Mouse (Mus musculus) E14TG2a.4 (cell line): Measurements from ENCODE around the gene Arhgef16.
A peak's percentile ranks its signal among the peaks of the same experiment; 100 is the strongest.

Experiments used
- H3K27me3 ChIP-seq: 2 replicates; pipeline ENCODE4 v1.6.1; 2014; ENCODE audit warnings: low read length, control low read depth; ENCODE audit not compliant: insufficient read depth
- H3K36me3 ChIP-seq: 2 replicates; pipeline ENCODE4 v1.6.1; 2014; ENCODE audit warnings: low read length, control low read depth; ENCODE audit not compliant: insufficient read depth
- H3K4me1 ChIP-seq: replicated peaks from 2 replicates; pipeline ENCODE4 v1.6.1; 2014; ENCODE audit warnings: low read depth, low read length, control low read depth
- H3K4me3 ChIP-seq: replicated peaks from 2 replicates; pipeline ENCODE4 v1.5.1; 2014; ENCODE audit warnings: mild to moderate bottlenecking, low read length
- H3K9me3 ChIP-seq: 2 replicates; pipeline ENCODE4 v1.6.1; 2014; ENCODE audit warnings: low read length, control low read depth
- CTCF ChIP-seq: conservative IDR thresholded peaks from 2 replicates; pipeline ENCODE4 v1.5.1; 2014; ENCODE audit warnings: low read length
- NANOG ChIP-seq: IDR thresholded peaks from 2 replicates; pipeline ENCODE4 v1.6.1; 2014; ENCODE audit warnings: borderline replicate concordance, low read length, mixed read lengths
- POU5F1 ChIP-seq: IDR thresholded peaks from 2 replicates; pipeline ENCODE4 v1.6.1; 2014; ENCODE audit warnings: low read length, borderline replicate concordance

The Arhgef16 gene

GRCm38 (mm10) chr4:154245342-154245741 is 56.1 kb downstream of the Arhgef16 start:
- peaks cover 49% of the 10 kb centered on the region for H3K27me3 ChIP-seq
- H3K4me1 ChIP-seq = peaks cover 37% of the 10 kb centered on the region
- H3K36me3 ChIP-seq = no peaks in the 10 kb centered on the region
- no peaks in the 10 kb centered on the region for H3K9me3 ChIP-seq
- TF ChIP-seq POU5F1 (no peak), CTCF (no peak)
- no peak overlapping the region for H3K4me3 ChIP-seq

GRCm38 (mm10) chr4:154240608-154241007 is 60.9 kb downstream of the Arhgef16 start:
- no peaks in the 10 kb centered on the region for H3K36me3 ChIP-seq
- H3K4me3 ChIP-seq = no peak overlapping the region
- peaks cover 77% of the 10 kb centered on the region for H3K27me3 ChIP-seq
- TF ChIP-seq POU5F1 (no peak), CTCF (no peak), NANOG (no peak)
- no peaks in the 10 kb centered on the region for H3K9me3 ChIP-seq
- peaks cover 14% of the 10 kb centered on the region for H3K4me1 ChIP-seq

- peaks cover 12% of the 10 kb centered on the region for H3K4me1 ChIP-seq
- H3K27me3 ChIP-seq = peaks cover 79% of the 10 kb centered on the region
- no peaks in the 10 kb centered on the region for H3K36me3 ChIP-seq
- TF ChIP-seq NANOG (no peak), POU5F1 (no peak), CTCF (no peak)
- H3K4me3 ChIP-seq = no peak overlapping the region
- H3K9me3 ChIP-seq = no peaks in the 10 kb centered on the region
These were observed 62.3 kb downstream of the Arhgef16 start for GRCm38 (mm10) chr4:154239199-154239598.

GRCm38 (mm10) chr4:154237306-154237705 is 64.2 kb downstream of the Arhgef16 start:
- Histone ChIP-seq H3K4me1 (peaks cover 26% of the 10 kb centered on the region), H3K9me3 (no peaks in the 10 kb centered on the region), H3K27me3 (peaks cover 70% of the 10 kb centered on the region), H3K36me3 (no peaks in the 10 kb centered on the region), H3K4me3 (peak overlapping the region; percentile 61)
- TF ChIP-seq NANOG = no peak

GRCm38 (mm10) chr4:154236893-154237292 is 64.6 kb downstream of the Arhgef16 start:
- Histone ChIP-seq H3K27me3 (peaks cover 67% of the 10 kb centered on the region), H3K36me3 (no peaks in the 10 kb centered on the region), H3K4me3 (no peak overlapping the region), H3K9me3 (no peaks in the 10 kb centered on the region), H3K4me1 (peaks cover 30% of the 10 kb centered on the region)
- TF ChIP-seq CTCF (no peak), POU5F1 (no peak), NANOG (no peak)

GRCm38 (mm10) chr4:154236001-154236400 is 65.5 kb downstream of the Arhgef16 start:
- Histone ChIP-seq H3K9me3 (no peaks in the 10 kb centered on the region), H3K27me3 (peaks cover 61% of the 10 kb centered on the region), H3K4me3 (no peak overlapping the region), H3K4me1 (peaks cover 39% of the 10 kb centered on the region), H3K36me3 (no peaks in the 10 kb centered on the region)
- no peak for TF ChIP-seq CTCF

- Histone ChIP-seq H3K4me3 (no peak overlapping the region), H3K36me3 (no peaks in the 10 kb centered on the region), H3K9me3 (no peaks in the 10 kb centered on the region), H3K4me1 (peaks cover 53% of the 10 kb centered on the region), H3K27me3 (peaks cover 49% of the 10 kb centered on the region; the same call in 1 of the 2 replicates)
- no peak for TF ChIP-seq POU5F1
- no peak for TF ChIP-seq NANOG
- no peak for TF ChIP-seq CTCF
These were observed 69.2 kb downstream of the Arhgef16 start for GRCm38 (mm10) chr4:154232295-154232694.

GRCm38 (mm10) chr4:154231380-154231779 is 70.1 kb downstream of the Arhgef16 start:
- H3K4me3 ChIP-seq = no peak overlapping the region
- peaks cover 47% of the 10 kb centered on the region for H3K4me1 ChIP-seq
- H3K36me3 ChIP-seq = no peaks in the 10 kb centered on the region
- H3K9me3 ChIP-seq = no peaks in the 10 kb centered on the region
- TF ChIP-seq NANOG (no peak), POU5F1 (no peak), CTCF (no peak)
- peaks cover 49% of the 10 kb centered on the region for H3K27me3 ChIP-seq

GRCm38 (mm10) chr4:154229569-154229968 is 71.9 kb downstream of the Arhgef16 start:
- Histone ChIP-seq H3K9me3 (no peaks in the 10 kb centered on the region), H3K4me1 (peaks cover 56% of the 10 kb centered on the region), H3K36me3 (no peaks in the 10 kb centered on the region), H3K27me3 (peaks cover 54% of the 10 kb centered on the region), H3K4me3 (no peak overlapping the region)
- TF ChIP-seq CTCF (no peak), NANOG (no peak), POU5F1 (no peak)
